Mouse (Mus musculus) stomach, postnatal 0 days (tissue): ENCODE measurements at regions not wholly inside any gene's neighbourhood (a gene's known extent, or its start where the extent isn't known, plus 50 kb on each side); places are given as distances from the start of the nearest gene placed in this dataset.

ENCODE experiments used
- CTCF ChIP-seq: IDR thresholded peaks from 2 replicates; pipeline ENCODE4 v1.5.1; 2016; ENCODE audit warnings: antibody characterized with exemption, low read depth, mild to moderate bottlenecking, moderate library complexity
- EP300 ChIP-seq: optimal IDR thresholded peaks from 2 replicates; pipeline ENCODE3; 2016; ENCODE audit warnings: antibody characterized with exemption

- no peak for TF ChIP-seq CTCF
- no peak for TF ChIP-seq EP300
These were observed 97.7 kb upstream of the Gadd45a start for GRCm38 (mm10) chr6:67134915-67135314.
